Mouse (Mus musculus) neural tube, embryonic 13.5 days (tissue): ENCODE data around the gene Eral1. TPM values are rescaled to one million over a fixed set of nuclear protein-coding genes. Genes with fewer than 3 reads are reported as not detected.

Experiments used
- ATAC-seq: fragments of 200-750 bp; cut with Nextera tagmentation; 2 replicates; pipeline ENCODE4 v1.8.0; 2017; ENCODE audit warnings: low read depth, mild to moderate bottlenecking, moderate TSS enrichment, moderate library complexity
- H3K27ac ChIP-seq: fragments of 300-500 bp; sonication (generic); replicated peaks from 2 replicates; pipeline ENCODE4 v1.5.1; 2015; ENCODE audit warnings: moderate library complexity, mild to moderate bottlenecking, inconsistent platforms
- H3K27me3 ChIP-seq: fragments of 300-500 bp; sonication (generic); 2 replicates; pipeline ENCODE4 v1.6.1; 2015; ENCODE audit warnings: mild to moderate bottlenecking, inconsistent platforms
- H3K36me3 ChIP-seq: fragments of 300-500 bp; sonication (generic); 2 replicates; pipeline ENCODE4 v1.6.1; 2015; ENCODE audit warnings: mild to moderate bottlenecking, inconsistent platforms
- H3K4me1 ChIP-seq: fragments of 300-500 bp; sonication (generic); replicated peaks from 2 replicates; pipeline ENCODE4 v1.6.1; 2015; ENCODE audit warnings: inconsistent platforms
- H3K4me2 ChIP-seq: fragments of 300-500 bp; sonication (generic); 2 replicates; pipeline ENCODE4 v1.6.1; 2015; ENCODE audit warnings: inconsistent platforms, mild to moderate bottlenecking, moderate library complexity
- H3K4me3 ChIP-seq: fragments of 300-500 bp; sonication (generic); 2 replicates; pipeline ENCODE4 v1.5.1; 2015; ENCODE audit warnings: mild to moderate bottlenecking, inconsistent platforms
- H3K9ac ChIP-seq: fragments of 300-500 bp; sonication (generic); 2 replicates; pipeline ENCODE4 v1.6.1; 2015; ENCODE audit warnings: moderate library complexity, mild to moderate bottlenecking, inconsistent platforms
- H3K9me3 ChIP-seq: fragments of 300-500 bp; sonication (generic); 2 replicates; pipeline ENCODE4 v1.6.1; 2016; ENCODE audit warnings: inconsistent platforms
- WGBS: fragments of 180-500 bp; shearing (Covaris S2); methylation state at CpG from one replicate; pipeline ENCODE4 v1.1.7; 2015; 5-methylcytosine and 5-hydroxymethylcytosine counted together
- polyA plus RNA-seq: library from polyadenylated mRNA; unstranded; fragments of >200 nt; fragmentation: Nextera tagmentation; extraction: Ambion mirVana; gene quantifications from 2 replicates; pipeline ENCODE4 v1.2.1, GENCODE M21; 2015

Eral1 gene
- polyA plus RNA-seq, result 29.8 and 31.3 TPM in 2 replicates

- Histone ChIP-seq H3K36me3 (peaks cover 27% of the 10 kb centered on the region), H3K4me1 (peaks cover 17% of the 10 kb centered on the region), H3K27me3 (peaks cover 5% of the 10 kb centered on the region), H3K9me3 (no peaks in the 10 kb centered on the region), H3K4me2 (peak within 1 kb of the TSS; percentile 73), H3K9ac (peak within 1 kb of the TSS; percentile 87), H3K4me3 (peak within 1 kb of the TSS; percentile 80), H3K27ac (peak within 1 kb of the TSS; percentile 82)
- ATAC-seq, result peak; percentile 98
- 2% methylated on average over 42 of the region's 42 CpGs for WGBS
These were observed at the start of gene Eral1 for GRCm38 (mm10) chr11:78079961-78080921. TSS of gene Eral1 (minus strand) at chr11:78080383.

DNA sequence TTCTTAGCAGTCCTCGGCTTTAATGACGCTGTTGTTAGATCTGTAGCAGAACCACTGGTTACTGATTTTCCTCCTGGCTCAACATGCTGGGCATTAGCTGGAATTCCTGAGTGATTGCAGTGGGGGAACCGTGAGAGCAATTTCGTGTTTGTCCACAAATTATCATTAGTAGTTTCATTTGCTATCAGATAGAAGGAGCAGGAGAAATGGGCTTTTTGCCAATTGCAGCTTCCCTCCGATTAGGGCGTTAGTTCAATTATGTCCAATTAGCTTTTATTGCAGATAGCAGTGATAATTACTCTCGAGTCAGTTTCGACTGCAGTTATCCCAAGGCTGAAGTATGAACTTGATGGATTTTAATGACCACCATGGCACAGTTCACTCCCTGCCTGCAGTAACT is 49.3 kb upstream of the Eral1 start:
- Histone ChIP-seq H3K4me2 (no peak overlapping the region), H3K27ac (peak overlapping the region; percentile 80), H3K9me3 (no peaks in the 10 kb centered on the region), H3K27me3 (no peaks in the 10 kb centered on the region), H3K4me1 (peaks cover 51% of the 10 kb centered on the region), H3K4me3 (no peak overlapping the region), H3K36me3 (no peaks in the 10 kb centered on the region), H3K9ac (no peak overlapping the region)
- ATAC-seq, result no peak
- WGBS, result 38% methylated on average over 8 of the region's 8 CpGs

- Histone ChIP-seq H3K4me2 (no peak overlapping the region), H3K36me3 (no peaks in the 10 kb centered on the region), H3K9me3 (no peaks in the 10 kb centered on the region), H3K27ac (no peak overlapping the region), H3K4me1 (peaks cover 44% of the 10 kb centered on the region), H3K4me3 (no peak overlapping the region), H3K27me3 (no peaks in the 10 kb centered on the region), H3K9ac (no peak overlapping the region)
- no peak; the same call in 1 of the 2 replicates for ATAC-seq
- WGBS, result 87% methylated on average over 4 of the region's 4 CpGs
These were observed 46.6 kb upstream of the Eral1 start for GRCm38 (mm10) chr11:78126739-78127138.

DNA sequence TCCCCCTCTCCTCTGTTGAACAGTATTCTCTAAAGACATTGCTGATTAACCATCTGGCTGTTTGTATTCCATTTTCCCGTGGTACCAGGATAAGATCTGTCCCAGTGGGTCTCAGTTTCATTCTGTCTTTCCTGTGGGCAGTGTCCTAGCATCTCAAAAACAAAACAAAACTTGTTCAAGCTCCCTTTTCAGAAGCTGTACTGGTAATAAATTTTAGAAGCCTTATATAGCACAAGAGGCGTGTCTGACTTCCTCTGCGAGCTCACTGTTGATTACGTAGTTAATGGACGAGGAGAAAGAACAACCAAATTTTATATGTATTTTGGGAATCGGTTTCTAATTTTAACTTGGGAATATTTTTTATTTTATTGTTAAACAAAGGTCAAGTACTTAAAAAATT is 45.5 kb upstream of the Eral1 start:
- no peak for ATAC-seq
- Histone ChIP-seq H3K9me3 (no peaks in the 10 kb centered on the region), H3K9ac (no peak overlapping the region), H3K4me2 (no peak overlapping the region), H3K27me3 (no peaks in the 10 kb centered on the region), H3K4me3 (no peak overlapping the region), H3K4me1 (peaks cover 53% of the 10 kb centered on the region), H3K36me3 (no peaks in the 10 kb centered on the region), H3K27ac (peak overlapping the region; percentile 42; the same call in 1 of the 2 replicates)
- WGBS, result 34% methylated on average over 6 of the region's 6 CpGs

- ATAC-seq, result no peak
- no peak overlapping the region for H3K4me2 ChIP-seq
These were observed 43.6 kb upstream of the Eral1 start for GRCm38 (mm10) chr11:78123782-78124181.

DNA sequence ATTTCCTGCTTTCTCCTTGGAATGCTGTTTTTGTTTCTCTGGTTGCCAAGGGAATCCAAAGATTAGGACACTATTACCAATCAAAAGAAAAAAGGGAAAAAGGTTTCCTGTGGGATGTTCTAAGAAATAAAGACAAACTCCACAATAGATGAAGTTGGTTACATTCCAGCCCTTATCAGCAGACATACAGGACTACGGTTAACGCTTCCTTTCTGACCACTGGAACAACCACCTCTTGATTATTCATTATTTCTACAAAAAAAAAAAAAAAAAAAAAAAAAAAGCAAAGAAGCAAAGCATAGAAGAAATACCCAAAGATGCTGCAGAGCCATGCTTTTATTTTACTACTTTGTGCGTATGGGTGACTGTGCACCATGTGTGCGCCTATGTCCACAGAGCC is 42.6 kb upstream of the Eral1 start:
- Histone ChIP-seq H3K4me3 (no peak overlapping the region), H3K36me3 (no peaks in the 10 kb centered on the region), H3K9me3 (no peaks in the 10 kb centered on the region), H3K27ac (no peak overlapping the region), H3K4me2 (no peak overlapping the region), H3K9ac (no peak overlapping the region), H3K27me3 (no peaks in the 10 kb centered on the region), H3K4me1 (peaks cover 61% of the 10 kb centered on the region)
- no peak for ATAC-seq
- WGBS, result 94% methylated on average over 4 of the region's 4 CpGs

More at GRCm38 (mm10) chr11:78123782-78124181, 43.6 kb upstream of the Eral1 start:
- no peaks in the 10 kb centered on the region for H3K27me3 ChIP-seq
- no peak overlapping the region for H3K4me3 ChIP-seq
- no peaks in the 10 kb centered on the region for H3K9me3 ChIP-seq
- peaks cover 60% of the 10 kb centered on the region for H3K4me1 ChIP-seq
- no peak overlapping the region for H3K27ac ChIP-seq
- H3K36me3 ChIP-seq, result no peaks in the 10 kb centered on the region
- H3K9ac ChIP-seq, result no peak overlapping the region

DNA sequence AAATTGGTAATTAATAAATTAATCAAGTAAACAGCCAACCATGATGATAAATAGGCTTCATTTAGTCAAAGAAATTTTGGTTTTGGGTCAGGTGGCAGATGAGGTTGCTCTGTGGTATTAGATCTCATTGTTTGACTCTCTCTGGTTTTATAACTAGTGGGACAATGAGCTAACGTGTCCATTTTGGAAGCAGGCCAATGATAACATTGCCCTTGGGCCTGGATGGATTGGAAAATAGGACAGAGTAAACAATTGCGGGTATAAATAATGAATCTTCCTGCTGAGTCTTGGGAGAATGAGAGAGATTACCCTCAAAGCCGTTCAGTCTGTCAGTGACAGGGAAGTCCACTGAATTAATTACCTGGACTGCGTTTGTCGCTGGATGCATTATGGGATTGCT is 41.0 kb upstream of the Eral1 start:
- Histone ChIP-seq H3K4me1 (peaks cover 69% of the 10 kb centered on the region), H3K9ac (no peak overlapping the region), H3K27me3 (no peaks in the 10 kb centered on the region), H3K4me3 (no peak overlapping the region), H3K36me3 (no peaks in the 10 kb centered on the region), H3K9me3 (no peaks in the 10 kb centered on the region), H3K4me2 (no peak overlapping the region), H3K27ac (peak overlapping the region; percentile 39; the same call in 1 of the 2 replicates)
- 32% methylated on average over 5 of the region's 5 CpGs for WGBS
- no peak for ATAC-seq

- Histone ChIP-seq H3K4me2 (no peak overlapping the region), H3K27me3 (no peaks in the 10 kb centered on the region), H3K27ac (no peak overlapping the region), H3K4me3 (no peak overlapping the region), H3K9ac (no peak overlapping the region), H3K4me1 (peaks cover 64% of the 10 kb centered on the region), H3K36me3 (no peaks in the 10 kb centered on the region), H3K9me3 (no peaks in the 10 kb centered on the region)
- no peak for ATAC-seq
- WGBS, result 80% methylated on average over 8 of the region's 8 CpGs
These were observed 39.7 kb upstream of the Eral1 start for GRCm38 (mm10) chr11:78119898-78120297.

GRCm38 (mm10) chr11:78118467-78118866 is 38.3 kb upstream of the Eral1 start:
- H3K4me1 ChIP-seq, result peaks cover 76% of the 10 kb centered on the region
- no peak overlapping the region for H3K4me2 ChIP-seq
- H3K27ac ChIP-seq, result no peak overlapping the region
- H3K9me3 ChIP-seq, result no peaks in the 10 kb centered on the region
- no peak for ATAC-seq
- no peak overlapping the region for H3K9ac ChIP-seq
- H3K36me3 ChIP-seq, result no peaks in the 10 kb centered on the region
- H3K27me3 ChIP-seq, result no peaks in the 10 kb centered on the region
- H3K4me3 ChIP-seq, result no peak overlapping the region

GRCm38 (mm10) chr11:78116146-78116410 is 35.9 kb upstream of the Eral1 start:
- H3K4me1 ChIP-seq, result peaks cover 73% of the 10 kb centered on the region
- peak overlapping the region; percentile 97 for H3K27ac ChIP-seq
- H3K27me3 ChIP-seq, result no peaks in the 10 kb centered on the region
- no peak for ATAC-seq
- peak overlapping the region; percentile 74 for H3K4me2 ChIP-seq
- no peaks in the 10 kb centered on the region for H3K36me3 ChIP-seq
- peak overlapping the region; percentile 86 for H3K9ac ChIP-seq
- WGBS, result 7% methylated on average over 5 of the region's 5 CpGs
- peak overlapping the region; percentile 80 for H3K4me3 ChIP-seq
- H3K9me3 ChIP-seq, result no peaks in the 10 kb centered on the region

- H3K27me3 ChIP-seq, result no peaks in the 10 kb centered on the region
- peak overlapping the region; percentile 86 for H3K9ac ChIP-seq
- no peaks in the 10 kb centered on the region for H3K9me3 ChIP-seq
- H3K36me3 ChIP-seq, result no peaks in the 10 kb centered on the region
- WGBS, result 2% methylated on average over 37 of the region's 37 CpGs
- peaks cover 68% of the 10 kb centered on the region for H3K4me1 ChIP-seq
- peak overlapping the region; percentile 97 for H3K27ac ChIP-seq
- peak; percentile 100 for ATAC-seq
- H3K4me2 ChIP-seq, result peak overlapping the region; percentile 74
- peak overlapping the region; percentile 80 for H3K4me3 ChIP-seq
These were observed 35.4 kb upstream of the Eral1 start for GRCm38 (mm10) chr11:78115367-78116145.

DNA sequence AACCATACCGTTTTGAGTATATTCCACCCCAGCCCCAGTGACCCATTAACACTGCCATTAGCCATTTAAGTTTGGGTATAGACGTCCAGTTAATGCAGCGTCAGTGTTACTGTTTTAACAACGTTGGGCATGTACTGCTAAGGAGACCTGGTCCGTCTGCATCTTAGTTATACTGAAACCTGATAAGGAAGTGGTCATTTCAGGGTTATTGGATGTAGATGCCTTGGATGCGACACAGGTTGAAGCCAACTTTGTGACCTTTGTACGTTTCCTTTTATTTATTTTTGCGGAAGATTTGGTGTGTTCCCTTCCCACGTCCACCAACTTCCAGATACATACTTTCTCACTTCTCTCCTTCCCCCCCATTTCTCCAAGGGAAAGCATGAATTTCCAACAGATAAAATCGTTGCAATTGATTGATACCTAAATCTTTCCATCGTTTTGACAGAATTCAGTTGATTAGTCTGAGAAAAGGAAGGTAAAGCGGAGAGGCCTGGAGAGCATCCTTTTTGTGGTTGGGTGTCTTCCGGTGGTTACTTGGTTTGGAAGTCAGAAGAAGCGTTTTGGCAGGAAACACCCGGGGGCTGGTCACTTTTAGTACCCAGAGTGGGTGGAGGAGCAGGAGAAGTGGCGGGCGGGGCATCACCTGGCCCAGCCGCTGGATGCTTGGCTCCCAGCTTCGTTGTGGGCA is 34.6 kb upstream of the Eral1 start:
- Histone ChIP-seq H3K36me3 (no peaks in the 10 kb centered on the region), H3K4me1 (peaks cover 64% of the 10 kb centered on the region), H3K27ac (peak overlapping the region; percentile 97), H3K4me2 (peak overlapping the region; percentile 74), H3K9me3 (no peaks in the 10 kb centered on the region), H3K4me3 (peak overlapping the region; percentile 80), H3K27me3 (no peaks in the 10 kb centered on the region), H3K9ac (peak overlapping the region; percentile 86)
- ATAC-seq, result no peak
- WGBS, result 10% methylated on average over 19 of the region's 19 CpGs
